Mouse (Mus musculus): Measurements from ENCODE around the gene Filip1l.

GRCm38 (mm10) chr16:57366941-57367694, 14.2 kb downstream of the Filip1l start:
- TF ChIP-seq CTCF (conservative IDR thresholded peaks at IDR 0.05; ENCODE audit: insufficient read depth, insufficient read length, low read depth, low read length): no peak
- no peak for TF ChIP-seq POLR2A (IDR thresholded peaks at IDR 0.05; ENCODE audit: low read depth, low read length)

All from kidney, adult 2 months (tissue).